Mouse (Mus musculus): ENCODE data around the gene Gramd1b. TPM values are rescaled to one million over a fixed set of nuclear protein-coding genes. Genes with fewer than 3 reads are reported as not detected.

Gene Gramd1b
- total RNA-seq, 2 experiments from 2014 or later, result 12.9 to 23.0 TPM

GRCm38 (mm10) chr9:40375518-40375917, 155.7 kb downstream of the Gramd1b start:
- no peak for ATAC-seq (ENCODE audit: poor library complexity, severe bottlenecking)

- ATAC-seq (ENCODE audit: poor library complexity, severe bottlenecking), result no peak
Observed at GRCm38 (mm10) chr9:40374992-40375391, 156.2 kb downstream of the Gramd1b start.

GRCm38 (mm10) chr9:40374533-40374971, 156.6 kb downstream of the Gramd1b start:
- no peak for ATAC-seq (ENCODE audit: poor library complexity, severe bottlenecking)

GRCm38 (mm10) chr9:40374052-40374451, 157.1 kb downstream of the Gramd1b start:
- ATAC-seq (ENCODE audit: poor library complexity, severe bottlenecking), result no peak

GRCm38 (mm10) chr9:40370151-40370550, 161.0 kb downstream of the Gramd1b start:
- ATAC-seq (ENCODE audit: poor library complexity, severe bottlenecking), result no peak

GRCm38 (mm10) chr9:40366795-40367194, 164.4 kb downstream of the Gramd1b start:
- no peak for ATAC-seq (ENCODE audit: poor library complexity, severe bottlenecking)

GRCm38 (mm10) chr9:40364312-40364711, 166.9 kb downstream of the Gramd1b start:
- no peak for ATAC-seq (ENCODE audit: poor library complexity, severe bottlenecking)

GRCm38 (mm10) chr9:40361970-40362369, 169.2 kb downstream of the Gramd1b start:
- no peak for ATAC-seq (ENCODE audit: poor library complexity, severe bottlenecking)

- no peak for ATAC-seq (ENCODE audit: poor library complexity, severe bottlenecking)
Observed at GRCm38 (mm10) chr9:40358408-40358896, 172.7 kb downstream of the Gramd1b start.

GRCm38 (mm10) chr9:40356768-40357446, 174.3 kb downstream of the Gramd1b start:
- no peak for ATAC-seq (ENCODE audit: poor library complexity, severe bottlenecking)

GRCm38 (mm10) chr9:40356368-40356767, 174.8 kb downstream of the Gramd1b start:
- no peak for ATAC-seq (ENCODE audit: poor library complexity, severe bottlenecking)

- ATAC-seq (ENCODE audit: poor library complexity, severe bottlenecking), result no peak
Observed at GRCm38 (mm10) chr9:40355406-40355805, 175.8 kb downstream of the Gramd1b start.

- no peak for ATAC-seq (ENCODE audit: poor library complexity, severe bottlenecking)
Observed at GRCm38 (mm10) chr9:40353596-40353995, 177.6 kb downstream of the Gramd1b start.

GRCm38 (mm10) chr9:40350640-40351039, 180.5 kb downstream of the Gramd1b start:
- peak; percentile 67 for ATAC-seq (ENCODE audit: poor library complexity, severe bottlenecking)

- ATAC-seq (ENCODE audit: poor library complexity, severe bottlenecking), result no peak
Observed at GRCm38 (mm10) chr9:40350052-40350451, 181.1 kb downstream of the Gramd1b start.

GRCm38 (mm10) chr9:40349554-40349953, 181.6 kb downstream of the Gramd1b start:
- no peak for ATAC-seq (ENCODE audit: poor library complexity, severe bottlenecking)

- ATAC-seq (ENCODE audit: poor library complexity, severe bottlenecking), result no peak
Observed at GRCm38 (mm10) chr9:40348714-40349233, 182.4 kb downstream of the Gramd1b start.

- peak; percentile 52 for ATAC-seq (ENCODE audit: poor library complexity, severe bottlenecking)
Observed at GRCm38 (mm10) chr9:40346232-40346984, 184.8 kb downstream of the Gramd1b start.

GRCm38 (mm10) chr9:40345493-40346231, 185.5 kb downstream of the Gramd1b start:
- no peak for ATAC-seq (ENCODE audit: poor library complexity, severe bottlenecking)

GRCm38 (mm10) chr9:40344801-40345492, 186.2 kb downstream of the Gramd1b start:
- ATAC-seq (ENCODE audit: poor library complexity, severe bottlenecking), result peak; percentile 59

All from megakaryocyte, adult 5-6 weeks (primary cell).